Mouse (Mus musculus) right cerebral cortex, adult 2 months (tissue): ENCODE results near the gene Kat6b.

ENCODE experiments used
- DNase-seq, 2 experiments: peaks; one replicate each; pipeline ENCODE4 v3.0.0; 2021 to 2022; ENCODE audit warnings: low spot score in 2 of 2

Gene Kat6b

GRCm38 (mm10) chr14:21523234-21523633, 42.0 kb downstream of the Kat6b start:
- DNase-seq, result peak in 1 of 2 experiments; percentile 45

DNA sequence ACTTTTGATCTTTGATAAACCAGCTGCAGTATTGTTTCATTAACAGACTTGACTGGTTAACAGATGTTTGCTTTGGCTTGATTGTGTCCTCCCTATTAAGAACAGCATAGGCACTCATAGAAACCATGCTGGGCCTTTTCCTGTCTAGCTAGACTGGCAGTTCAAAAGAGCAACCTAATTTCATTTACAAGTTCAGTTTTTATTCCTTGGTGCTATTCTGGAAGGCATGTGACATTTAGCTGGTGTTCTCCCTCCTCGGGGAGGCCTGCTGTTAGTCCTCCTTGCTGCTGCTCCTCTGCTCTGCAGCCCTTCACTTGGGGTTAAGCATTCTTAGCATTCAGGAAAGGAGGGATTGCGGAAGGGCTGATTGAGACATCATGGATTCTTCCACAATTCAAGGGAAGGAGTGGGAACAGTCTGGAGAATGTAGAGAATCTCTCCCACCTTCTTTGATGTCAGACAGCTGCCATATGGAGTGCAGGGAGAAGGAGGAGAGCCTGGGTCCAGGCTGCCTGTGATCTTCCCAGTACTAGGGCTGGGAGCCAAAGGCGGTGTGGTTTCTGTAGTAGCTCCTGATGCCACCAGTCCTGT, 42.7 kb downstream of the Kat6b start:
- peak; percentile 66 to 76 for DNase-seq

DNA sequence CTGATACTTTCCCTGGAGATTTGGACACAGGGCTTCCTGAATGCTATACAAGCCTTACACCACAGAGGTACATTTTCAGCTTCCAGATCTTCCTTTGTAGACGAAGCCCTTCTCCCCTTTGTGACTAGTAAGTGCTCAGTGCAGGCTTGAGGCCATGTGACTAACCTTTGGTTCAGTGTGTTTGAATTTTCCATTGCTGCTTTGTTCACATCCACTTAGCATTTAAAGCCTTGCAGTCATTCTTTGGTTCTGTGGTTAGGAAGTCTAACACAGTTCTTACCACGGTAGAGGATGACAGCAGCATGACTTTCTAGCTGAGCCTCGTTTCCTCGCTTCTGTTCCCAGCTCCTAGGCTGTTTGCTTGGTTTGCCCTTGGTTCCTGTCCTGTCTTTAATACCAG, 44.4 kb downstream of the Kat6b start:
- DNase-seq, result no peak

GRCm38 (mm10) chr14:21533566-21533965, 52.3 kb downstream of the Kat6b start:
- no peak for DNase-seq

DNA sequence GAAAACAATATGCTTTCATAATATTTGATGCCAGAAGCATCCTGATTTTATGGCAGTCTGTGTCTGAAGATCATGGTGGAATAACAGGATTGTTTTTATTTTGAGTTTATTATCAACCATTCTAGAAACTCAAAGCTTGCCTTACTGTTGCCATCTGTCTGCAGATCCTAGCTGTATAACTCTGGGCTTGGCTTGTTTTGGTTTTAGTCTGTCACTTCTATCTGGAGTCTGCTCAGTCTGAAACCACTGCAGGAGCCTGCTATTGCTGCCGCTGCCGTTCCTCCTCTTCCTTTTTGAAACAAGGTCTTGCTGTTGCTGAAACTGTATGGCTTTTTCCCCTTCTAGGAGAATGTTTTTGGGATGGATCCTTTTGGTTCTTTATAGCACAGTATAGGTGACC, 52.8 kb downstream of the Kat6b start:
- DNase-seq, result no peak

DNA sequence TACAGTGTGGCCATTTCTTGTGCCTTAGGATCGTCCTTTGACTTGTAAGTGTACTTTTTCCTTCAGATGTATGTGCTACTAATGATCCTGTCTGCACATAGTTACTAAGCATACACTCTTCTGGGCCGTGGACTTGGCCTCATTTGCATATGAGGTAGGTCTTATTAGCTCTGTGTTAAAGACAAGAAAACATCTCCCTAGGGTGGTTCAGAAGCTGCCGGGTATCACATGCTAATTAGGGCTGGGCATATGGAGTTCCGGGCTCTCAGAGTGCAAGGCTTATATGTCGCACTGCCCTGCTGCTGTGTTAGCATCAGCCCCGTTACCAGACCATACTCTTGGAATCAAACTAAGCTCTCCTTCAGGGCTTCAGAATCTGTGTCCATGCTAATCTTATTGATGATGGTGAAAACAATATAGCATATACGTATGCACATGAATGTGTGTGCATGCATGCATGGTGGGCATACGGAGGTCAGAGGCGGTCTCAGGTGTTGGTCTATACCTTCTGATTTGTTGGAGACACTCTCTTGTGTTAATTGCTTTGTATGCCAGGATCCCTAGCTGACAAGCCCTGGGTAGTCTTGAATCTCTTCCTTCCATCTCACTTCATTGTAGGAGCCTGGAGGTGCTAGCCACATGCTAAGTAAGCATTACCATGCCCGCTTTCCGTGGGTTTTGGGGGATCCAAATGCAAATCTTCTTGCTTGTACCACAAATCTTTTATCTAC, 53.5 kb downstream of the Kat6b start:
- no peak for DNase-seq

DNA sequence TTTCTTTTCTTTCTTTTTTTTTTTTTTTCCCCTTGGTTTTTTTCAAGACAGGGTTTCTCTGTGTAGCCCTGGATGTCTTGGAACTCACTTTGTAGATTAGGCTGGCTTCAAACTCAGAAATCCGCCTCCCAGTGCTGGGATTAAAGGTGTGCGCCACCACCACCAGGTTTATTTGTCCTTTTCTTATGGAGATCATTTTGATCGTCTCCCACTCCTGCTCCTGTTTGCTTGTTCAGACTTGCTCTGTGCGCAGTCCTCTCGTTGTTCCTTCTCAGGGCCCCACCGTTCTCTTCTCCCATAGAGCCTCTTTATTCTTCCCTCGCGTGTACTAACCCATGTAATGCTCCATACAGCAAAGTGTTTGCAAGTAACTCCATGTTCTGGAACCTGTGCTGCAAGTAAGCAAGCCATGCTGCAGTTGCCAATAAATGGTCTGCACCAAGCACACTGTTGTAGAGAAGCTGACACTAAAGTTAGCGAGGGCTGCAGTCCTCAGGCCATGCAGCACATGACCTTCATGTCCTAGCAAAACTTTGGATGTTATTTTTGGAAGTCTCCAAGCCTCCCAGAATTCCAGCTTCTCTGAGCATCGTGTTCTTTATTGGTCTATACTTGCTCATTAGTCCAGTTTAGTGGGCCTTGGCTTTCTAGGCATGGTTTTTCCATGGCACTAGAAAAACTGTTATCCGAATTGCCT, 55.4 kb downstream of the Kat6b start:
- DNase-seq, result no peak

DNA sequence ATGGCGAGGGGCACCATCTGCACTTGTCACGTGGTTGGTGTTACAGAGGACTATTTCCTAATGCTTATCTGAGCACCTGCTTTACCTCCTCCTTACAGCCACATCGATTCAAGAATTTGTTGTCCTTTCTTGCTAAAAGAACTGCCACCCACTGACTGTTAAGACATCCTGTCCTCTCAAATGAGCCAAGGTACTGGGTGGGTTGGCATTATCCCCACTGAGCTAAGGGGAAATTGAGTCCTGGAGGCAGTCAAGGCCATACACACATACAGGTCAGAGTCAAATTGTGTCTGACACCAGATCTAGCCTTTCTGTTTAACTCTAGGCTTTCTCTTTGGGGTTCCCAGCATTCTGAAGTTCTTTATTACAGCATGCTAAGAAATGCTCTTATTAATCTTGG, 56.6 kb downstream of the Kat6b start:
- no peak for DNase-seq

- no peak for DNase-seq
Measured at GRCm38 (mm10) chr14:21539731-21540130, 58.5 kb downstream of the Kat6b start.

- DNase-seq, result no peak
Measured at GRCm38 (mm10) chr14:21540361-21540760, 59.1 kb downstream of the Kat6b start.

DNA sequence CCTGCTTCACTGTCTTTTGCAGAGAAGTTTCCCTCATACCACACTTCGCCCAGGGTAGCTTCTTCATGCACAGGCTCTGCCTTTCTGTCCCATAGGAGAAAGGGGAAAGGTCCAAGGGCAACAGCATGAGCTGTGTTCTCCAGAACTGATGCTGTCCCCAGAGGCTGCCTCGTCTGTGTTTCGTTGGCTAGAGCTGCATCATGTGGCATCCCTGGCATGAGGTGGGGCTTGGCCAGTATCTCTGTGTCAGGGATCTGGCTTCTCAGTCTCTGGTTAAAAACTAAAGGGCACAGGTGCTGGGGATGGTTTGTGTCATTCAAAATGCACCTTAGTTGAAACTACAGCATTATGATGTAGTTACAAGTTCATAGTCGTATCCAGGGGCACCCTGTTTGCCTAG, 64.3 kb downstream of the Kat6b start:
- no peak for DNase-seq

DNA sequence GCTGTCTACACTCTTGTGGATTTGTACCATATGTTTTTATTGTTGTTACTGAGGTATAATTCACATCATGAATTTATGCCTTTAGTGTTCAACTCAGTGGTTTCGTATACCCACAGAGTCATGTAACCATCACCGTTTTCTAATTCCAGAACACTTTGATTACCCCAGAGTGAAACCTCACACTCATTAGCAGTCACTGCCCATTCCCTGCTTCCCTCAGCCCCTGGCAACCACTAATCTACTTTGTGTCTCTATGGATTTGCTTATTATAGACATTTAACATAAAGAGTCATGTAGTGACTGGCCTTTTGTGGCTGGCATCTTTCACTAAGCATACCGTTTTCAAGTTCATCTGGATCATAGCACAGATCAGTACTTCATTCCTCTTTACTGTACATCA, 65.1 kb downstream of the Kat6b start:
- no peak for DNase-seq

DNA sequence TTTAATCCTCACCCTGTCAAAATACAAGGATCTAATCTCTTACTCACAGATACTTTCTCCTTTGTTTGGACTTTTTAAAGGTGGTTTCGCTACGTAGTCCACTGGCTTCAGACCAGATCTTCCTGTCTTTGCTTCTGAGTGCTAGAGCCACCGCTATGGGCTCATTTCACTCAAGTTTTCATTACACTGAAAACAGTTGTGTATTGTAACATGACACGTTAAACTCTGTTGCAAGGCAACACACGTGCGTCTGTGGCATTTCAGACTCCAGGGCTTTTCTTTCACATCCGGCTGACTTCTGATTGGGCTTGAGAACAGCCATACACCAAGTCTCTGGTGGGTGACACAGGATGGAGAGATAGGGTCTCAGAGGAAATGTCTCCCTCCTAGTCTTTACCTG, 66.1 kb downstream of the Kat6b start:
- no peak for DNase-seq

GRCm38 (mm10) chr14:21547965-21548364, 66.7 kb downstream of the Kat6b start:
- DNase-seq, result no peak

DNA sequence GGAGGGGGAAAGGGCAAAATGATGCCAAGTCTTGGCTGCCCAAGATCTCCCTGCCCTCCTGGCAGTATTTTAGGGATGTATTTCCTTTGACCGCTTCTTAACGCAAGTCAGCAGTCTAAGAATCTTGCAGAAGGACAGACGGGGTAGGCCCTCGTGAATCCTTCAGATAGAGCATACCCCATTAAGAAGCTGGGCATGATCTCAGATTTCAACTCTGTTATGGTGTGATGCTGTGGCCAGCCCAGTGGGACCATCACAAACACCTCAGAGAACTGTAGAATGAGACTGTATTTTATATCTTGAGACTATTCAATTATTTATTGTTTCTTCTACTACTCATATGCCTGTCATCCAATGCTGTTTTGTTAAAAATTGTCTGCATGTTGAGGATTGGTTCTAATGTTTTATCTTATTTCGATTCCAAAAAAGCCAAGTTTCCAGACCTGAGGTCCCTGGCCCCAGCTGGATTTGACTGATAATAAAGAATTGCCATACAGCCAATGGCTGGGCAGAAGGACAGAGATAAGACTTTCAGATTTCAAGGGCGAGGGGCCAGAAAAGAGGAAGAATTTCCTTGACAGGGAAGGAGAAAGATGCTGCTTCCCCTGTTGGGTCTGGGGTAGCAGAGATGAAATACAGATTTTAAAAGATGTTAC, 67.8 kb downstream of the Kat6b start:
- DNase-seq, result no peak

DNA sequence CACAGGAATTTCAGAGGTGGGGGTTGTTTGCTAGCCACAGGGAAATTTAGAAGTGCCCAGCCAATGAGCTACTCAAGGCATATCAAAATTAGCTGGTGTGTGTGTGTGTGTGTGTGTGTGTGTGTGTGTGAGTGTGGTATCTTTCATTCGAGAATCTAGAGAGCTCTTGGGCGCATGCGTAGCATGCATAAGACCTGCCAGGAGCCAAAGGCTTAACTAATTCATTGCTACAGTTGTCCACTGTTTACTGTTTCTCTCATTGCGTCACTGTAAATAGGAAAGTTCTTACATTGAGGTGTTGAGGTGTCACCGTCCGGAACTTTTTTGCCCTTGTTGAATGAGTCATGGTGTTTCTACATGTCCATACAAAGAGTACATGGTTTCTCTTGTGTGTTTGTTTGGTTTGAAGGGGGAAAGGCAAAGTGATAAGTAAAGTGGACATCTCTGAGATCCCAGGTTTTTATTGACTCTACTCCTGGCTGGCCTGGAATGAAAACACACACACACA, 68.4 kb downstream of the Kat6b start:
- DNase-seq, result no peak

DNA sequence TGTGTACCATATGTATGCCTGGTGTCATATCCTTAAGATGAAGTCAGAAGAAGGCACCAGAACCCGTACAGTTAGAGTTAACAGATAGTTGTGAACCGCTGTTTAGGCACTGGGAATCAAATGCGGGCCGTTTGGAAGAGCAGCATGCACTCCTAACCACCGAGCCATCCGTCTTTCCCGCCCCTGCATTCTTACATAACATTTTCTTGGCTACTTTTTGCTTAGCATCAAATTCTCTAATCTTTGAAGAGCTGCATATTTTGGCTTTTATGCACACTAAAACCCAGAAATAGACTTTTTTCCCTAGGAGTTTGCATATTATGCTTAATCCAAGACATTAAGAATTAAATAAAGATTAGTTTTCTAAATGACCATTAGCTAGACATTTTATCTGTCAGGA, 69.3 kb downstream of the Kat6b start:
- no peak for DNase-seq

GRCm38 (mm10) chr14:21551655-21552054, 70.4 kb downstream of the Kat6b start:
- no peak for DNase-seq

GRCm38 (mm10) chr14:21552958-21553357, 71.7 kb downstream of the Kat6b start:
- no peak for DNase-seq

- no peak for DNase-seq
Measured at GRCm38 (mm10) chr14:21554046-21554445, 72.8 kb downstream of the Kat6b start.

DNA sequence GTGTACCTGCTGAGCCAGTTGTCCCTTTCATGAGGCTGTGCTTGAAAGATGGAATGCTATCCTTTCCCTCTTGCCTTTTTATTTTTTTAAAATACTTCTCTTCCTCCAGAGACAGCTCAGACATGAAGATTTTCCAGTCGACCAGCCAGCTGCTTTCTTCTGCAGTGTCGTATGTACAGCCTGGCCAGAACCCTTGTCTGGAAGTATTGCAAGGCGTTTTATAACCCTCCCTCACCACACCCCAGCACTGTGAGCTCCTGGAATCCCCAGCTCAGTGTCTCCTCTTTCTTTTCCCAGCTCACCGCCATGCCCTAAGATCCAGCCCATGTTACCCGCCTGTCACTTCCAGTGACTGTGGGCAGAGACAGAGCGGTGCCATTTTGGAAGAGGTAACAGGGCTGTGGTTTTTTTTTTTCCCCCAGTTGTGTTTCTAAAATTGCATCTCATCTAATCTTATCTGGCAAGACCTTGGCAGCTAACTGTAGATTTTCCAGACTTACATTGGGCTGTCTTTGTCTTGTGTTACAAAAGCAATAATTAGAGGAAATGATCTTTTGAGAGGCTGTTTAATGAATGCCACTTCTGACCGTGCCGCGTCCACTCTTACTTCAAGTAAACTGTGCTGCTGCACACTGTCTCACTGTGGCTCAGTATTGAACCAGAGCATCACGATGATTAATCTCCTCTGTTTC, 77.4 kb downstream of the Kat6b start:
- no peak for DNase-seq

- no peak for DNase-seq
Measured at GRCm38 (mm10) chr14:21559447-21559846, 78.2 kb downstream of the Kat6b start.
